Mouse (Mus musculus) MEL-GATA-1-ER (cell line): ENCODE measurements around the gene Sertad1.
"Not testable (repeated sequence)": the region's sequence is repeated elsewhere in the genome, so short reads cannot be mapped to it uniquely, and the experiment has no call there.

Source experiments
- DNase-seq: peaks from one replicate; pipeline ENCODE4 v3.0.0-alpha.2; 2012; ENCODE audit warnings: low read depth; ENCODE audit errors: extremely low read depth

Sertad1 gene

GRCm38 (mm10) chr7:27473156-27473834 lies 13.4 kb upstream of the Sertad1 start, which contains the start of gene Sertad3:
Gene Sertad3, plus strand, starts transcription at chr7:27473768.
- DNase-seq, result peak; percentile 89

GRCm38 (mm10) chr7:27473835-27474489 lies 12.7 kb upstream of the Sertad1 start:
- peak; percentile 37 for DNase-seq

DNA sequence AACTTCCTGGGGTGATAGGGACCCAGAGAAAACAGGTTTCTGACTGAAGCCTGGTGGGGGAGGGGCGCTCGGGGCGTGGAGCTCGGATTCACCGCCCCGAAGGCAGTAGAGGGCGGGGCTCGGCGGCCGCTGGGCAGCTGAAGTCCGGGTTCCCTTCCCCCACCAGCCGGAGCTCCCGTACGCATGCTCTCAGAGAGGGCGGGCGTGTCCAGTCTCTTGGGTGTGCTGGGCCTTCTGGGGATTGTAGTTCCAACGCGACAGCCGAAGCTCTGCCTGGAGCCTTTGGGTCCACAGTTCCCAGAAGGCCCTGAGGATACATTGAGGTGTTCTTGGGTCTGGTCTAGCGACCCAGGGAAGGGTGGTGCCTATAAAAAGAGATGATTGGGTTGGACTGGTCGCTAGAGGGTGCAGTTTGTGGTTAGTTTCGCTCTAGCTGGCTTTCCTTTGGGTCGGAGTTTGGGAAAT lies 12.2 kb upstream of the Sertad1 start:
- peak; percentile 98 for DNase-seq

DNA sequence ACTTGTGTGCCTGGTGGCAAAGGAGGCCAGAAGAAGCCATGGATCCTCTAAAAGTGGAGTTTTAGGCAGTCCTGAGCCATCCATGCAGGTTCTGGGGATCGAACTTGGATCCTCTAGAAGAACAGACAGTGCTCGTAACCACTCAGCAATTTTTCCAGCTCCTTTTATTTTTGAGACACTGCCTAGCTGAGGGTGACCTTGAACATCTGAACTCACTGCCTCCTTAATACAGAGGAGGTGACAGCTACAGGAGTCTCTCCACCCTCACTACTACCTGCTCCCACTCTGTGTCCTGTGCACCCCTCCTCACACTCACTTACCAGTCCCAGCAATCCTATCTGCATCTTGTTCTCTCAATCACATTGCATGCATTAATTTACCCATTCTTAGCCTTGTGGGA lies 11.1 kb upstream of the Sertad1 start:
- no peak for DNase-seq

GRCm38 (mm10) chr7:27476098-27476635 lies 10.5 kb upstream of the Sertad1 start:
- DNase-seq, result no peak

- DNase-seq, result no peak
These were observed 8.1 kb upstream of the Sertad1 start for GRCm38 (mm10) chr7:27478561-27478960.

DNA sequence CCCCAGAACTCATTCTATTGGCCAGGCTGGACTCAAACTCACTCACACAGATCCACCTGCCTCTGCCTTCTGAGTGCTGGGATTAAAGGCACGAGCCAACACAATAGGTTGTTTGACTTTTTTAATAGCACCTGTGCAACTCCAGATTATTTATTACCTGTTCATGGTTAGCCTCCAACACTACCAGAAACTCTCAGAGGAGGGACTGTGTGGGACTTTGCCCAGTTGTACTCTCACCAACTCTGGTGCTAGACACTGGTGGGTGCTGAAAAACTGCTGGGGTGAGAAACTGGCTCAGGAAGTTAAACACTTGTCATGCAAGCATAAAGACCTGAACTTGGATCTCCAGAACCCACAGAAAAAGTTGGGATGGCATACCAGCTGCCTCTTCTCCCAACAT lies 7.0 kb upstream of the Sertad1 start:
- no peak for DNase-seq

- no peak for DNase-seq
These were observed 6.2 kb upstream of the Sertad1 start for GRCm38 (mm10) chr7:27480506-27480905.

DNA sequence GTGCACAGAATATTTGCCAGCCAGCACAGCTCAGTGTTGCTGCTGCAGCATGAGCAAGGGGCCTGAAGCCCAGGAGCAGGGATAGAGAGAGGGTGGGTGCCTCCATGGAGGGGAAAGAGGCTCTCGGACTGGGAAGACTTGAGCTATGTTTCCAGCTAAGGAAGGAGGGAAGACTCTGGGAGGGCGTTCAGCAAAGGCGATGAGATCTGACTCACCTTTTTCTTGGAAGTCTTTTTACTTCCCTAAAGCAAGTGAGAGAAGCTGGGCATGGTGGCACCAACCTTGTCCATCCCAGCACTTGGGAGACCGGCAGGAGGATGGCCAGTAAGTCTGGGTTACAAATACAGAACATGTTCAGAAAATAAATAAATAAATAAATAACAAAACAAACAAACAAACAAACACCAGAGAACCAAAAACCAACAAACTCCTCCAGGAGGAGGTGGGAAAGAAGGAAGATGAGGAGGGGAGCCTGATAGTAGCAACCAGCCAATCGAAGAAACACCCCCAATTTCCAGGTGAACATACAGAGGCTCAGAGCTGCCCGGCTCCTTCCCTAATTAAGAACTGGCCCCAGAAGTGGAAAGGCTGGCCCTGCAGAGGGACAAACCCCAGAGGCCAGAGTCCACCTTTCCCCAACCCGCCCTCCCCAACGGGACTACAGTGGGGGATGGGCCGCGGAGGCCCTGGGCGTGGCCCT lies 5.6 kb upstream of the Sertad1 start:
- no peak for DNase-seq

DNA sequence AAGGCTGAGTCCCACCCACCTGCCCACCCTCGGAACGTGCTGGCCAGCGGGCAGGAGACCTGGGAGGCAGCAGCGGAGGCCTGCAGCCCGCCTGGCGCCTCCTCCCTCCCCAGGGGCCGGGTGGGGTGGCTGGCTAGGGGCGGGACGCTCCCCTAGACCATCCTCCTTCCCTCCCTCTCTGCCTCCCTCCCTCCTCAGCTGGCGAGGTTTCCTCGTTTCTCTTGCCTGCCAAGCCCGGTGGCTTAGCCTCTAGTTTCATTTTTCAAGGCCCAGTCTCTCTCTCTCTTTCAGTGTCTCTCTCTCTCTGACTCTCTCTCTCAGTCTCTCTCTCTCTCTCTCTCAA lies 5.1 kb upstream of the Sertad1 start:
- DNase-seq, result peak; percentile 78

DNA sequence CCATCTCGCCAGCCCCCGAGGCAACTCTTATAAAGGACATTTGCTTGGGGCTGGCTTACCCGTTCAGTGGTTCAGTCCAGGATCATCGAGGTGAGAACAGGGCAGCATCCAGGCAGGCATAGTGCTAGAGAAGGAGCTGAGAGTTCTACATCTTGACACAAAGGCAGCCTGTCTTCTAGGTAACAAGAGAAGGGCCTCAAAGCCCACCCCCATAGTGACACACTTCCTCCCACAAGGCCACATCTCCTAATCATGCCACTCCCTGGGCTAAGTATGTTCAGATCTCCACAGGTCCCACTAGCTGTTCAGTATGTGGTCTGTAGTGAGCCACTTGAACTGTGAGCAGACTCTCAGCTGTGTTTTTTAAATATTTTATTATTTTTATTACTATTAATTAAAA lies 2.9 kb upstream of the Sertad1 start:
- no peak for DNase-seq

DNA sequence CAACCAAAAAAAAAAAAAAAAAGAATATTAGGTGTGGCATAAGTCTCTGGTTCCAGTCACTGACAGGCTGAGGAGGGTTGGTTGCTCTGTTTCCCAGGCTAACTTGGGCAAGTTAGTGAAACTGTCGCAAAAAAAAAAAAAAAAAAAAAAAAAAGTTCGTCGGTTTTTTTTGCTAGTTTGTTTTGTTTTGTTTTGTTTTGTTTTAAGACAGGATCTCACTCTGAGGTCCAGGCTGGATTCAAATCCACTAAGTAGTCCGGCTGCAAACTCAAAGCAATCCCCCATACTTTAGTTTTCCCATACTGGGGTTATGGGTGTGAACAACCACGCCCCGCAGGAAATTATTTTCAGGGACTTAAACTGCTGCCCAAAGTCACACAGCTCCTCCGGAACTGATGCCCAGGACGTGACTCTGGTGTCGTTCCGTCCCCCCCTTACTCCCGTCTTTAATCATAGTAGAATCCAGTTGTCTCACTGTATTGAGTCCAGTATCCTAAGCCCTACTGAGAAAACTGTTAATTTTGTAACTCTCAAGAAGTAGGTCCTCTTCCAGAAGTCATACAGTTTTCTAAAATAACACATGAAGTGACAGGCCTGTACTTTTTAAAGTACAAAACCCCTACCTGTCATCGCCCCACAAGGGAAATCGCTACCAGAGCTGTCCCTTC lies 474 bp upstream of the Sertad1 start:
- DNase-seq, result peak; percentile 77

GRCm38 (mm10) chr7:27487740-27488268 lies 1.1 kb downstream of the Sertad1 start:
- DNase-seq, result no peak

- no peak for DNase-seq
These were observed 2.7 kb downstream of the Sertad1 start for GRCm38 (mm10) chr7:27489270-27489869.

- no peak for DNase-seq
These were observed 3.5 kb downstream of the Sertad1 start for GRCm38 (mm10) chr7:27490227-27490542.

DNA sequence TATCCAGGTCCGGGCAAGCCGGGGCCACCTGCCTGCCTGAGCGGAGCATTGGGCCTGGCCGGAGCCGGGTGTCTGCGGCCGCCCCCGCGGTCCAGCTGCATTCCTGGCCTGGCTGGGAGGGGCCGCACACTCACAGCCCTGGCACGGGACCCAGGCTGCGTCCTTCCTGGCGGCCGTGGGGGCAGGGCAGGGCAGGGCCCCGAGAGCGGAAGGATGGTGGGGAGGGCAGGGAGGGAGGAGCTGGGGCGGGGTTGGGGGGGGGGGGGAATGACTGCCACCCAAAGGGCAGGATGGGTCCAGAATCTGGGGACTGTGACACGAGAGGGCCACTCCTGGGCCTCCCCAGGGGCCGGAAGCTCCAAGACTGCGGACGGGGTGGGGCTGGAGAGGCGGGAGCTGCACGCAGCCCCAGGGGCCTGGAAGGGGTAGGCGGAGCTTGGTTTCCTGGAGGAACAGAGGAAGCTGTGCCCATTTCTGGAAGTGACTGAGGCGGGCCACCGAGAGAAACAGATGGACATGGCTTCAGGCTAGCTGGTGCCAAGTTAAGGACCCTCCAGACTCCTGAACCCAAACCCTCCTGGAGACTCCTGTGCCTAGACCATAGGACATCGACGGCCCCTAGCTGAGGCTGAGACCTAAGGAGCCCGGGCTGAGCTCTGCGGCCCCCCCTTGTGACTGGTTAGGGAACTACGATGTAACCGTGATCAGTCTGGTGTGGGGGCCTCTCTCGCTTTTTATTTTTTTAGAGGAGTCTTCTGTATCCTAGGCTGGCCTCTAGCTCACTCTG lies 4.0 kb downstream of the Sertad1 start:
- DNase-seq, result peak; percentile 80

- no peak for DNase-seq
These were observed 5.1 kb downstream of the Sertad1 start for GRCm38 (mm10) chr7:27491856-27492255.

GRCm38 (mm10) chr7:27493022-27493421 lies 6.3 kb downstream of the Sertad1 start:
- DNase-seq, result no peak

GRCm38 (mm10) chr7:27493450-27493849 lies 6.7 kb downstream of the Sertad1 start:
- DNase-seq, result no peak

DNA sequence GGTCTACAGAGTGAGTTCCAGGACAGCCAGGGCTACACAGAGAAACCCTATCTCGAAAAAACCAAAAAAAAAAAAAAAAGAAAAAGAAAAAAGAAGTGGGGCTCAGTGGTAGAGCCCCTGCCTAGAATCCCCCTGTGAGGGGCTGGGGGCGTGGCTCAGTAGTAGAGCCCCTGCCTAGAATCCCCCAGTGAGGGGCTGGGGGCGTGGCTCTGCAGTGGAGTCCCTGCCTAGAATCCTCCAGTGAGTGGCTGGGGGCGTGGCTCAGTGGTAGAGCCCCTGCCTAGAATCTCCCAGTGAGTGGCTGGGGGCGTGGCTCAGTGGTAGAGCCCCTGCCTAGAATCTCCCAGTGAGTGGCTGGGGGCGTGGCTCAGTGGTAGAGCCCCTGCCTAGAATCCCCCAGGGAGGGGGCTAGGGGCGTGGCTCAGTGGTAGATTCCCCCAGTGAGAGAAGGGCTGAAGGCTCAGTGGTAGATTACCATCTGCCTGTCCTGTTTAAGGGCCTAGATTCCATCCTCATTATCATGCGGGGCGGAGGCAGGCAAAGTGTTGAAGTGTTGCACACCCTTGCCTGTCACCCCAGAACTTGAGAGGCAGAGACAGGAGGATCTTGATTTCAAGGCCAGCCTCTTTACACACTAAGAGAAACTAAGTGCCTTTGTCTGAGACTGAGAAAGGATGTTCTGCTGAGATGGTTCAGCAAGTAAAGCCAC lies 8.1 kb downstream of the Sertad1 start:
- DNase-seq, result not testable (repeated sequence)
